Mouse (Mus musculus) activated CD4-positive, CD25-positive, alpha-beta regulatory T cell, adult 4 months (primary cell): Measurements from ENCODE around the gene Dzip1l. TPM values are rescaled to one million over a fixed set of nuclear protein-coding genes. Genes with fewer than 3 reads are reported as not detected.
A peak's percentile ranks its signal among the peaks of the same experiment; 100 is the strongest.
"Not testable (repeated sequence)": the region's sequence is repeated elsewhere in the genome, so short reads cannot be mapped to it uniquely, and the experiment has no call there.

Experiments
- ATAC-seq: one replicate; pipeline ENCODE4 v1.8.0; 2017
- polyA plus RNA-seq, 2 experiments: library from polyadenylated mRNA; unstranded; fragments of 100-300 nt; shearing (Covaris generic); gene quantifications; one replicate each; pipeline ENCODE4 v1.2.1; 2017

The Dzip1l gene
- under 1 TPM in 1 of 2 experiments, not detected in 1; 0.13 TPM for polyA plus RNA-seq

GRCm38 (mm10) chr9:99629281-99630011 lies at the start of gene Dzip1l:
Gene Dzip1l, plus strand, starts transcription at chr9:99629496.
- no peak for ATAC-seq

DNA sequence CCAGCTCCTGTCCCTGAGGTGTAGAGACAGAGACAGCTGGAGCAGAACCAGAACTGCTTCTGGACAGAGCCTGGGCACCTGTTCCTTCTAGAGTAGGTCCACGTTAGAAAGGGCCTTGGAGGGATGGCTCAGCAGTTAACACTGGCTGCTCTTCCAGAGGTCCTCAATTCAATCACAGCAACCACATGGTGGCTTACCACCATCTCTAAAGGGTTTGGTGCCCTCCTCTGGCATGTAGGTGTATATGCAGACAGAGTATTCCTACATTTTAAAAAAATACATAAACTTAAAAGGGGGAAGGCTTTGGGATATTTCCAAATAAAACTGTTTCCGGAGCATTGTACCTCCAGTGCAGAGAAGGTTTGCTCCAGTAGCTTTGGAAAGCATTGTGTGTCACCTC lies 48.6 kb upstream of the Dzip1l start:
- peak; percentile 67 for ATAC-seq

GRCm38 (mm10) chr9:99587505-99588202 lies 41.6 kb upstream of the Dzip1l start:
- peak; percentile 49 for ATAC-seq

- ATAC-seq, result no peak
Measured at GRCm38 (mm10) chr9:99591144-99591543, 38.2 kb upstream of the Dzip1l start.

DNA sequence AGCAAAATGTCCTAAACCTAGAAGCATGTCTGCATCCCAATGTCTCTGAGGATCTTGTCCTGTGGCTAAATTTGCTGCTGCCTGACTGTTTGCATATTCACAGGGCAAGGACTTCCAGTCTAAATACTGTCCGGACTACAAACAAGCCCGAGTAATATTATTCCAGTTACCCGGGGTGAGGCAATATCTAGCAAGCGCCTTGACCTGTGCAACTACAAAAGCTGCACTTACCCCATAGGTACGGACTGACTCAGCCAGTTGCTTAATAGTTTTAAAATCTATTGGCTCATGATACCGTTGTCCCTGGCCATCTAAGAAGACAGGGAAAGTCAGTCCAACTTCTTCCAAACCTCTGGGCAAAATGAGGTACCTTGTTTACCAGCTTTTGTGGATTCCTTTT lies 30.2 kb upstream of the Dzip1l start:
- ATAC-seq, result not testable (repeated sequence)

DNA sequence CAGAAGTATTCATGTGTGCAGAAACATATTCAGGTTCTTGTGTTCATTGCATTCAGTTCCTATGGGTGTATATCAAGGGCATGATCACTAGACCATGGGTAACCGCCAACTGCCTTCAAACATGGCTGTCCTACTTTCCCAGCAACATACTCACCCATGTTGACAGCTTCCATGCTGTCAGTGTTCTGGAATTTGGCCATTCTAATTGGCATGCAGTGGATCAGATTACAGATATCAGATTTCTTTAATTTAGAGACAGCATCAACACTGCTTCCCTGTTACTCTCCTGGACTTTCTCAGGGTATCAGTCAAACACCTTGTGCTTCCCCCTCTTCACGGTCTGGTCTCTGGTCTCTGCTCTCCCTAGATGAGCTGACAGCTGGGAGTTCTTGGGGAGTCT lies 25.7 kb upstream of the Dzip1l start:
- no peak for ATAC-seq

- ATAC-seq, result no peak
Measured at GRCm38 (mm10) chr9:99612202-99612601, 17.1 kb upstream of the Dzip1l start, which contains the start of gene A4gnt. Gene A4gnt, plus strand, starts transcription at chr9:99612502.

DNA sequence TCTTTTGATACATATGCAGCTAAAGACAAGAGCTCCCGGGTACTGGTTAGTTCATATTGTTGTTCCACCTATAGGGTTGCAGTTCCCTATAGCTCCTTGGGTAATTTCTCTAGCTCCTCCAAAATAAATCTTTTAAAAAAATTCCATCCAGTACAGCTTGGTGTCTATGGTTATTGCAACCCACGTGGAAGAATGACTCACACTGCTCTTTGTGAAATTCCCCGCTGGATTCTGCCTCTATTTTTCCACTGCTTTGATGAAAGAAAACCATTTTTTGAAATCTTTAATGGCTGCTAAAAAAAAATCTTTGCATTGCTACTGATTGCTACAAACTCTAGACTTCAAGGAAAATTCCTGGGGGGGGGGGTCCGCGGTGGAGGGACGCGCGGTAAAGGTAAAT lies 9.6 kb upstream of the Dzip1l start:
- ATAC-seq, result no peak

DNA sequence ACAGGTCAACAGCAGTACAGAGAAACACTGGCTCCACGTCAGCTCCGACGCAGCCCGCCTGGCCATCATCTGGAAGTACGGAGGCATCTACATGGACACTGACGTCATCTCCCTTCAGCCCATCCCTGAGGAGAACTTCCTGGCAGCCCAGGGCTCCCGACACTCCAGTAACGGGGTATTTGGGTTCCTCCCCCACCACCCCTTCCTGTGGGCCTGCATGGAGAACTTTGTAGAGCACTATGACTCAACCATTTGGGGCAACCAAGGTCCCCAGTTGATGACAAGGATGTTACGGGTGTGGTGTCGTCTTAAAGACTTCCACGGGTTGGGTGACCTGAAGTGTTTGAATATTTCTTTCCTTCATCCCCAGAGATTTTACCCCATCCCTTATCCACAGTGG lies 9.1 kb upstream of the Dzip1l start:
- no peak for ATAC-seq

DNA sequence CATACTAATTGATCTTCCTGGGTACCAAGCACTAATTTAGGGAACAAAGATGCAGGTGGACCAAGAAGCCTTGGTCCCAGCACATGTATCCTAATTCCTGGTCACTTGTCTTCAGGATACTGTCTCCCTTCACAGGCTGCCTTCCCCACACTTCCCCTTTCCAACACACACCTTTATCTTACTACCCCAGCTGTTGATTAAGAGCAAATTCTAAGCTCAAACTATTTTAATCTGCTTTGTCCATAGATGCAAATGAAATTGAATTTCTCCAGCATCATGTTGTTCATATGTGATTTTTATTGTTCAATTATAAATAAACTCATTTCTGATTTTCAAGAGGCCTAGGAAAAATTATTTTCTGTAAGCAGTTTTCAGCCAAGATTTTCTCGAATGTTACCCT lies 7.3 kb upstream of the Dzip1l start:
- no peak for ATAC-seq

- ATAC-seq, result no peak
Measured at GRCm38 (mm10) chr9:99622966-99623365, 6.3 kb upstream of the Dzip1l start.

GRCm38 (mm10) chr9:99624117-99624516 lies 5.2 kb upstream of the Dzip1l start:
- no peak for ATAC-seq

DNA sequence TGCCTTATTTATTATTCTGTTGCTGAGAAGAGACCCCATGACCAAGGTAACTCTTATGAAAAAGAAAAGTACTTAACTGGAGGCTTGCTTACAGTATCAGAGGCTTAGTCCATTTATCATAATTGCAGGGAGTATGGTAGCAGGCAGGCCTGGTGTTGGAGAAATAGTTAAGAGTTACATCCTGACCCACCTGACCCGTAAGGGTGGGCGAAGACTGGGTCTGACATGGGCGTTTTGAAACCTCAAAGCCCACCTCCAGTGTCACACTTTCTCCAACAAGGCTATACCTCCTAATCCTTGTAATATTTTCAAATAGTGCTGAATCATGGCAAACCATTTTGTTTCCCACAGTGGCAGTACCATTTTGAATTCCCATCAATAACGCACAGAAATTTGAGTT lies 715 bp upstream of the Dzip1l start:
- ATAC-seq, result no peak

- ATAC-seq, result no peak
Measured at GRCm38 (mm10) chr9:99630071-99630470, 775 bp downstream of the Dzip1l start.

DNA sequence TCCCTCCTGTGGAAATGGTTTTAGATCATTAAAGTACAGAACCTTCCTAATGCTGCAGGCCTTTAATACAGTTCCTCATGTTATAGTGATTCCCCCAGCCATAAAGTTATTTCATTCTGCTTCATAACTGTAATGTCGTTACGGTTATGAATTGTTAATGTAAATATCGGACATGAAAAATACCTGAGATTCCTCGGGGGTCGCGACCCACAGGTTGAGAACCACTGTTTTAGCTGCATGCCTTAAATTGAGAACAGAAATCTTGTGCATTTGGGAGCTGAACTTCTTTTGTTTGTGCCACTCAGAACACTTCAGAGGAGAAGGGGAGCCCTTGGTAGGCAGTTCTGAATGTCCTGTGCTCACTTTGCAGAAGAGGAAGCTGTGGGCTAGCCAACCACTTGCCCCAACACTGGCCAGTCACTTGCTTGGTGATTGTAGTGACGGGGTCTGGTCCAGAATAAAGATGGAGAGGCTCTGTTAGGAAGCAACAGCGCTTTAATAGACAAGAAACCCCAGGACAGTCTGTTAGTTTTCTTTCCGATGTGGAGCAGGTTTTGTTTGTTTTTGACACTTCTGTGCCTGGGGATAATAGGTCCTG lies 1.3 kb downstream of the Dzip1l start:
- ATAC-seq, result no peak

DNA sequence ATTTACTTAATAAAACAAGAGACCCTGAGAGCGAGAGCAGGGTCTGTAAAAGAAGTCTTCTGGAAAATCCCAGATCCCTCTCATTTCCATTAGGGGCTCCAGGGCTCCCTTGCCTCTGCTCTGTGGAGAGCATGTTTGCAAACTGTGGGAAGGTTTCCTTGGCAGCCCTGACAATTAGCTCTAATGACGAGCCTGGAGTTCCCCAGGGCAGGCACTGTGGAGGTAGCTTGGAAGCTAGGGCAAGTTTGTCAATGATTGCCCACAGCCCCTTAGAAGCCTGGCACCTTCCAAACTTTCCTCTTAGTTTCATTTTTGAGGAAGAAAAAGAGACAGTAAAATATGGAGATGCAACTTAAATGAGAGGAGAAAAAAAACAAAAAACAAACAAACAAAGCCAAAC lies 2.5 kb downstream of the Dzip1l start:
- ATAC-seq, result no peak

DNA sequence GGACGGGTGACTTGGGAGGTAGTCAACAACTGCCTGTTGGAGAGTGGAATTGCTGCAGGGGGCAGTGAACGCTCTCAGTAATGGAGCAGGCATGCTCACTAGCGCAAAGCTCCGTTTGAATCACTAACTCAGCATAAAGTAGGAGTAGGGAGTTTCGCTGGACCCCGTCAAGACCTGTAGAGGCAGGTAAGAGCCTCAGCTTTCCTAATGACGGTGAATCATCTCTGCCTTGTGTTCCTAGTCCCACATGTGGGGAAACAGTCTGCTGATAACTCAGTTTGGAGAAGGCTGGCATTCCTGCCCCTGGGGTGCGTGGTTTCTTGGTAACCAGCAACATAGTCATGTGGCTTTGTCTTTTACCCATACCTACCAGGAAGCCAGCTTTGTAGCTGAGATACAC lies 3.0 kb downstream of the Dzip1l start:
- ATAC-seq, result no peak

DNA sequence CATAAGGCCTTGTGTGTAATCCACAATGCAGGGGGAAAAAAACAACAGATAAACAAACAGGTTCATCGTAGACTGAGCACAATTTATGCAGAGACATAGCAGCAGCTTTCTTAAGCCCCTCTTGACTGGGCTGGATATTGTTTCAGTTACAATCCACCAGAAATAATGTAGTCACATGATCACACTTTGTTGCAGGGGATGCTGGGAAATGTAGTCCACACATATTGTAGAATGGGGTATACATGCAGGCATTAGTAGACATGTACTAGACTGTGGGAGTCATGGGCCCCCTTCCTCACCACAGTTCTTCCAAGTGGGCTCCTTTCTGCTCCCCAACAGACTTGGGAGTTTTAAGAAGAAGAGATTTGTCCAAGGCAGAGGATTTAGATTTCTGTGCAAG lies 7.5 kb downstream of the Dzip1l start:
- ATAC-seq, result no peak

- no peak for ATAC-seq
Measured at GRCm38 (mm10) chr9:99637227-99637626, 7.9 kb downstream of the Dzip1l start.

- no peak for ATAC-seq
Measured at GRCm38 (mm10) chr9:99637736-99638135, 8.4 kb downstream of the Dzip1l start.

- no peak for ATAC-seq
Measured at GRCm38 (mm10) chr9:99639957-99640356, 10.7 kb downstream of the Dzip1l start.

DNA sequence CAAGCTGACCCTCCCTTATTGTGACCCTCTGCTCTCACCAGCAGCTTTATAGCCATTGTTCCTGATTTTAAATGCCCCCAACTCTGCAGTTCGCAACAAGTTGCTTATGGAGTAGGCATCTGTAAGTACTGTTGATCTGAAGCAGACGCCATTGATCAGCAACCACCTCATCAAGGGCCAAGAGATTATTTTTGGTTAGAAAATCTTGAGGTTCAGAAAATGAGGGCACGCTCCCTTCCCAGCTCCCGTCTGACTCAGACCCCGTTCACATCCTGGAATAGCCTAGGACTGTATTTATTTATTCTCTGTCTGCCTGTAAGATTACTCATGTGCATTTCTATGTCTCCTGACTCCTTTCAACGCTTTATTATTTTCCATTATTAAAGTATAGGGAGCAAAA lies 16.1 kb downstream of the Dzip1l start:
- no peak for ATAC-seq

DNA sequence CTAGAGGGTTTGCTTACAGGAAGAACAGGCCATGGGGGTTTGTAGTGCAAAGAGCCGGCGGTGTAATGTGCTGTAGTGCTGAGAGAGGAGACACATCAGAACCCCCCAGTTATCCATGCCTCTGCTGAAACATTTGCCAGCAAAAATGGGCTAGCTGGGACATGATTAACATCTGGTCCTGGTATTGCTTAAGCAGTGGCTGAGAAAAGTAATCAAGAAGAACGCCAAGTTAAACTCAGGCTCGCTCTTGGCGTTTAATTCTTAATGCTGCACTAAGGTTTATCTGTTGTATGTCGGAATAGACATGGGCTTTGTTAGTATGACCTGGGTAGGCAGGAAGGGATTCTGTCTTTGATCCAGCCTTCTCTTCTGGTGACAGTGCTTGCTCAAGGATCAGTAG lies 16.8 kb downstream of the Dzip1l start:
- no peak for ATAC-seq

DNA sequence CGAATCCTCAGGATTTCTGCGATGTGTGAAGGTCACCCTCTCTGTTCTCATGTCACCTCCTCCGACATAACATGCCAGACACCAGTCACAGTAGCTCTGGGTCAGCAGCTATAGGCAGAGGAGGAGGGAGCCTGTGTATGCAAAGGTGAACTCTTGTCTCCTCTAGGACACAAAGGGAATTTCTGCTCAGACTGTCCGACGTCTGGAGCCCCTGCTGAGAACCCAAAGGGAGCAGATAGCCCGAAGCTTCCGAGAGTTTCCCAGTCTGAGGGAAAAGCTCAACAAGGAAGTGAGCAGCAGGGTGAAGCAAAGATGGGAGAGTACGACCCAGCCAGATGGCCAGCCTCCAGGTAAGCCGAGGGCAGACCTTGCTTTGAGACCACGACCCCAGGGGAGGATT lies 31.5 kb downstream of the Dzip1l start:
- ATAC-seq, result no peak
